Mouse (Mus musculus) thymus, adult 2 months (tissue): ENCODE results near the gene 9530077C05Rik.

ENCODE experiments used
- CTCF ChIP-seq: fragments of 200-500 bp; IDR thresholded peaks from 2 replicates; pipeline ENCODE4 v1.5.1; 2012; ENCODE audit warnings: mild to moderate bottlenecking, control low read depth, low read length, moderate library complexity, borderline replicate concordance; ENCODE audit not compliant: control insufficient read depth, poor library complexity, insufficient read depth; ENCODE audit errors: extremely low read depth
- POLR2A ChIP-seq: fragments of 200-500 bp; IDR thresholded peaks from 2 replicates; pipeline ENCODE4 v1.6.1; 2012; ENCODE audit warnings: mild to moderate bottlenecking, low read length, control low read depth, moderate library complexity; ENCODE audit not compliant: control insufficient read depth, poor library complexity, insufficient read depth; ENCODE audit errors: extremely low read depth

DNA sequence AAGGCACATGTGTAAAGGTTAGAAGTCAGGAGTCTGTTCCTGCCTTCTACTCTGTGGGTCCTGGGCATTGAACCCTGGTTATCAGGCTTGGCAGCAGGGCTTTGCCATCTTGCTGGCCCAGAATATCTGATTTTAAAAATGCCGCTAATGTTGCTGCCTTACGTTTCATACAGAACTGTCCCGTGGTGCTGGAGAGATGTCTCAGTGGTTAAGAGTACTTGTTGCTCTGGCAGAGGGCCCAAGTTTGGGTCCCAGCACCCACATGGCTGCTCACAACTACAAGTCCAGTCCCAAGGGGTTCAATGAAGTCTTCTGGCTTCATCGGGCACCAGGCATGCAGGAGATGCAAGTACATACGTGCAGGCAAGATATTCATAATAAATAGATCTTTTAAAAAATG lies 54.9 kb downstream of the 9530077C05Rik start:
- TF ChIP-seq CTCF (no peak), POLR2A (no peak)
